Mouse (Mus musculus): ENCODE data around the gene Hoxb8.

DNA sequence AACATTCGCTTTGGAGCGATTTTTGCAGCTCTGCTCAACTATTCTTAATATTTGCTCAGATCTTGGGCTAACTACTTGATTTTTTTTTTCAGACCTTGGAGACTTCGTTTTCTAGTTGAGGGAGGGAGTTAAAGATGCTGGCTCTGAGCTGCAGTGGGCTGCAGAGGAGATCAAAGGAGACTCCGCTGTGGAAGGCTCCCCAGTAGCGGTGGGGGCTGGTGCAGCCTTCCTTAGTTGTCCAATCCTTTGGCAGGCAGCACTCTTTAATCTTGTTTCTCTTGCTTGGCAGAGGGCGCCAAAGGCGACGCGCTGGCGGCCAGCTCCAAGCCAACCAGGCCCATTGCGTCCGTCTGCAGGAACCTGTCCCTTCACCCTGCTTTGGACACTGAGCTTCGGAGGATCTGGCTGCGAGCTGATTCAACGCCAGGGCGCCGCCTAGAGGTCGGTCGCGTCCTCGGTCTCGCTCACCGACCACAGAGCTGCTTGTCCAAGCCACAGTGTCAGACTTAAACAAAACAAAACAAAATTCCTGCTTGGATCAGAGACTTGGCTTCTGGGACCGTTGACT, 20.3 kb upstream of the Hoxb8 start:
- no peak for TF ChIP-seq ZC3H11A (IDR thresholded peaks at IDR 0.05; ENCODE audit: borderline replicate concordance, low read depth, low read length)
- TF ChIP-seq CHD2 (IDR thresholded peaks at IDR 0.05; ENCODE audit: low read depth, low read length): no peak
